Mouse (Mus musculus) CH12.LX (cell line): ENCODE results near the gene Ccdc15.

ENCODE experiments used
- BHLHE40 ChIP-seq: IDR thresholded peaks from 2 replicates; pipeline ENCODE4 v1.6.1; 2011; ENCODE audit warnings: mild to moderate bottlenecking, low read depth, low read length, improper control_type of control experiment
- CTCF ChIP-seq, 2 experiments: IDR thresholded peaks in 1 of 2; conservative IDR thresholded peaks in 1 of 2; 2 replicates each; pipeline ENCODE4 v1.5.1; 2011 to 2012; ENCODE audit warnings: low read depth in 2 of 2, low read length in 2 of 2, improper control_type of control experiment in 1 of 2, inconsistent platforms in 1 of 2, mild to moderate bottlenecking in 1 of 2, moderate library complexity in 1 of 2
- MAZ ChIP-seq: IDR thresholded peaks from 2 replicates; pipeline ENCODE4 v1.6.1; 2012; ENCODE audit warnings: low read depth, mild to moderate bottlenecking, inconsistent platforms, low read length, improper control_type of control experiment, moderate library complexity
- NELFE ChIP-seq: IDR thresholded peaks from 2 replicates; pipeline ENCODE4 v1.6.1; 2011; ENCODE audit warnings: low read depth, low read length, improper control_type of control experiment
- POLR2A ChIP-seq: IDR thresholded peaks from 2 replicates; pipeline ENCODE4 v1.6.1; 2011; ENCODE audit warnings: low read depth, mild to moderate bottlenecking, improper control_type of control experiment, low read length
- RCOR1 ChIP-seq: conservative IDR thresholded peaks from 2 replicates; pipeline ENCODE4 v1.6.1; 2012; ENCODE audit warnings: low read depth, mild to moderate bottlenecking, inconsistent platforms, low read length, improper control_type of control experiment
- TCF12 ChIP-seq: IDR thresholded peaks from 2 replicates; pipeline ENCODE4 v1.6.1; 2014; ENCODE audit warnings: low read depth, mild to moderate bottlenecking, inconsistent platforms, low read length, improper control_type of control experiment
- USF2 ChIP-seq: conservative IDR thresholded peaks from 2 replicates; pipeline ENCODE4 v1.6.1; 2011; ENCODE audit warnings: low read depth, low read length, improper control_type of control experiment

GRCm38 (mm10) chr9:37390891-37391290, 42.7 kb upstream of the Ccdc15 start:
- no peak for TF ChIP-seq CTCF (conservative IDR thresholded peaks at IDR 0.05 in 1 of 2, IDR thresholded peaks at IDR 0.05 in 1 of 2; ENCODE audit: low read depth in 2 of 2, low read length in 2 of 2)
- TF ChIP-seq TCF12 = no peak
- no peak for TF ChIP-seq POLR2A
- TF ChIP-seq RCOR1 = no peak
- TF ChIP-seq NELFE = no peak
- TF ChIP-seq USF2 = no peak
- TF ChIP-seq MAZ = no peak
- no peak for TF ChIP-seq BHLHE40
